Comparison of ENCODE assay signal across 10 mouse cellular contexts in the genomic region with DNA sequence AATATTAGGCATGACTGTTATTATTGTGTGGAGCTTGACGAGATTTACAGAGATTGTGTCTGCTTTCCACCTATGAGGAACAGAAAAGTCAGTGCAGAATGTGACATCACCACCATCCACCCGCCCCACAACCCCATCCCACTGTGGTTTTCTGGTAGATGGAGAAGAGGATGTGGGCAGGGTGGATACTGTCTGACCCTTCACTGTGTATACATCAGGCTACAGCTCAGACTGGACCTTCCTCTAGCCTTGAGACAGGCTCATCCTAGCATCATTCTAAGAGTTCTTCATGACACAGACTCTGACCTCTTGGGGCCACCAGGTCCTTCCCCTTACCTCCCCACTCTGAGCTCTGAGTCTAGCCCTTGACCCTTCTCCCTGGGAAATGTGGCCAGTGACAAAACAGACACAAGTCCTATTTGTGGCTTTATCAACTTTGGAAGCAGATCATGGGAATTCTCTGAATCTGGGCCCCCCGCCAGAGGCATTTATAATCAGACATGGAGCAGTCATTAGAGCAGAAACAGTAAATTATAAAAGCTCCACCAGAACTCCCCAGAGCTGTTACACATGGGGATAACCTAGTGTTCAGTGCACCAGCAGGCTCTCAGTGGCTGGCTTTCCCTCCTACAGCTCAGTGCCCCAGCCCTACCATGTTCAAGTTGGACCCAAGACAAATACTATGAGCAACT. TPM values are rescaled to one million over a fixed set of nuclear protein-coding genes. Genes with fewer than 3 reads are reported as not detected.
A peak's percentile ranks its signal among the peaks of the same experiment; 100 is the strongest.
DNase-seq lines count a peak whose midpoint lies in the region; ATAC-seq and TF ChIP-seq lines count a peak whose summit lies in the region.
"Had no signal": no experiment of that assay in that cellular context is flagged by ENCODE, and none has a peak within 500 bp of the region (broad histone marks: within the 10 kb centered on the region; RNA-seq: fewer than 3 reads in every experiment).

No protein-coding gene starts in this region.

- no peak overlapping the region for H3K4me2 ChIP-seq in liver, postnatal 0 days (ENCODE audit: low read depth, low read length)
- no peak overlapping the region for H3K4me2 ChIP-seq in midbrain, embryonic 16.5 days (ENCODE audit: low read length)

- H3K4me3 ChIP-seq in liver, adult 2 months (ENCODE audit: insufficient read depth, low read depth, low read length), result no peak overlapping the region
- H3K4me3 ChIP-seq in liver, postnatal 0 days (ENCODE audit: low read depth, low read length), result no peak overlapping the region
- H3K4me3 ChIP-seq in midbrain, embryonic 16.5 days (ENCODE audit: low read depth, low read length), result no peak overlapping the region

- no peaks in the 10 kb centered on the region for H3K79me2 ChIP-seq in liver, adult 2 months (ENCODE audit: control insufficient read depth, insufficient read depth, low read length)

- no peak overlapping the region for H3K9ac ChIP-seq in liver, adult 2 months (ENCODE audit: low read depth, low read length)
- H3K9ac ChIP-seq in liver, postnatal 0 days (replicated peaks), result no peak overlapping the region
- H3K9ac ChIP-seq in midbrain, embryonic 16.5 days (ENCODE audit: low read depth, low read length), result no peak overlapping the region

- no peaks in the 10 kb centered on the region for H3K9me3 ChIP-seq in liver, postnatal 0 days (ENCODE audit: low read length)
- no peaks in the 10 kb centered on the region for H3K9me3 ChIP-seq in midbrain, embryonic 16.5 days (replicated peaks; ENCODE audit: control insufficient read depth, low read length, poor library complexity, severe bottlenecking)

- no peaks in the 10 kb centered on the region for H3K36me3 ChIP-seq in liver, adult 2 months (ENCODE audit: control insufficient read depth, insufficient read depth, low read length)
- no peaks in the 10 kb centered on the region for H3K36me3 ChIP-seq in liver, postnatal 0 days (replicated peaks; ENCODE audit: insufficient read depth, low read length)
- no peaks in the 10 kb centered on the region for H3K36me3 ChIP-seq in midbrain, embryonic 16.5 days (ENCODE audit: control insufficient read depth, insufficient read depth, low read length)

- ATAC-seq in liver, postnatal 0 days, result no peak
- no peak for ATAC-seq in midbrain, embryonic 16.5 days
- ATAC-seq: intestine, embryonic 16.5 days had no signal

- no peaks in the 10 kb centered on the region for H3K4me1 ChIP-seq in liver, adult 2 months (ENCODE audit: control insufficient read depth, insufficient read depth, low read length)
- H3K4me1 ChIP-seq in liver, postnatal 0 days (ENCODE audit: insufficient read depth), result no peaks in the 10 kb centered on the region
- H3K4me1 ChIP-seq in midbrain, embryonic 16.5 days (ENCODE audit: control insufficient read depth, insufficient read depth, low read length), result no peaks in the 10 kb centered on the region

- no peak overlapping the region for H3K27ac ChIP-seq in liver, adult 2 months (replicated peaks; ENCODE audit: insufficient read depth, low read depth, low read length)
- H3K27ac ChIP-seq in liver, postnatal 0 days (ENCODE audit: low read depth), result no peak overlapping the region
- no peak overlapping the region for H3K27ac ChIP-seq in midbrain, embryonic 16.5 days (ENCODE audit: low read length)

- TF ChIP-seq POLR2A in liver, adult 2 months (IDR thresholded peaks at IDR 0.05; ENCODE audit: extremely low read depth, insufficient read depth, low read length), result no peak

- 73% methylated on average over 3 of the region's 3 CpGs for WGBS in liver, adult 2 months
- WGBS in liver, postnatal 0 days (ENCODE audit: insufficient replicate concordance), result 62% methylated on average over 3 of the region's 3 CpGs
- 85% methylated on average over 3 of the region's 3 CpGs for WGBS in midbrain, embryonic 16.5 days

- H3K27me3 ChIP-seq in liver, adult 2 months (ENCODE audit: control insufficient read depth, insufficient read depth, low read length), result no peaks in the 10 kb centered on the region
- H3K27me3 ChIP-seq in liver, postnatal 0 days (ENCODE audit: insufficient read depth, low read length), result no peaks in the 10 kb centered on the region
- no peaks in the 10 kb centered on the region for H3K27me3 ChIP-seq in midbrain, embryonic 16.5 days (ENCODE audit: control insufficient read depth, insufficient read depth, low read depth, low read length)

- intact Hi-C loops in heart, postnatal 25 days (cut with DNase I), result loop anchor here (5.0 kb wide), 1 partner anchor 47 kb away; a partner anchor contains a TSS

- DNase-seq in adrenal gland, adult (ENCODE audit: inconsistent age in 2 of 2, low spot score in 1 of 2), result peak; percentile 13 to 33
- DNase-seq in adrenal gland, adult 8-10 months, result no peak
- DNase-seq in liver, adult 2 months (ENCODE audit: extremely low read depth, low read depth, low spot score), result peak; percentile 30
- DNase-seq in liver, postnatal 0 days, result no peak
- peak; percentile 44 for DNase-seq in heart, postnatal 25 days (ENCODE audit: low spot score)
- DNase-seq in kidney, postnatal 14 days, result peak; percentile 66
- no peak for DNase-seq in thymus, postnatal 25 days
- DNase-seq: gastrocnemius, postnatal 10 days had no signal

- TF ChIP-seq CTCF in liver, adult 2 months (IDR thresholded peaks at IDR 0.05; ENCODE audit: low read depth, low read length), result no peak
- no peak for TF ChIP-seq CTCF in liver, postnatal 0 days (IDR thresholded peaks at IDR 0.05; ENCODE audit: low read depth)

- TF ChIP-seq EP300 in liver, postnatal 0 days (IDR thresholded peaks at IDR 0.05; ENCODE audit: low read depth), result no peak

RNA-seq across cellular contexts. Expression of a gene that starts 48.1 kb away (rescaled TPM):
- total RNA-seq in adrenal gland, adult 8-10 months (2022), result 1 to 10 TPM; 1.3 to 3.6 (median 1.8) TPM
- total RNA-seq in liver, adult 2 months (2014; rRNA removed), result 0.07 and 0.09 TPM in 2 replicates
- polyA plus RNA-seq in liver, adult 2 months (2012; rRNA removed), result 0.07 and 0.10 TPM in 2 replicates
- polyA plus RNA-seq in liver, postnatal 0 days (2015; fragmentation: Nextera tagmentation; extraction: Ambion mirVana), result 0.06 and 0.13 TPM in 2 replicates
- 10 to 100 TPM; 53.5 to 62.8 TPM for total RNA-seq in heart, postnatal 25 days (2021)
- polyA plus RNA-seq in midbrain, embryonic 16.5 days (2015; fragmentation: Nextera tagmentation; extraction: Ambion mirVana), result 0.32 and 0.58 TPM in 2 replicates

Comparison
In these comparisons a context has a peak if more than half of its experiments do, and no peak if none do; other contexts are left out.
1. DNase-seq: peak in adrenal gland, adult (2 of 2), liver, adult 2 months (single experiment), heart, postnatal 25 days (single experiment) and kidney, postnatal 14 days (single experiment); none in adrenal gland, adult 8-10 months (single experiment), liver, postnatal 0 days (single experiment) and thymus, postnatal 25 days (single experiment).
2. RNA of a gene that starts 48.1 kb away (total RNA-seq): 53.5 to 62.8 TPM in heart, postnatal 25 days; 1.3 to 3.6 TPM in adrenal gland, adult 8-10 months and 0.07 to 0.09 TPM in liver, adult 2 months; every median in the first group is over 10 times any median in the second.